Mouse (Mus musculus) large intestine, adult 2 months (tissue): Measurements from ENCODE around the gene Zbtb20. TPM values are rescaled to one million over a fixed set of nuclear protein-coding genes. Genes with fewer than 3 reads are reported as not detected.

Experiments used
- DNase-seq: peaks from one replicate; pipeline ENCODE4 v3.0.0-alpha.2; 2012; ENCODE audit warnings: low read depth, low spot score
- WGBS: fragments of 180-500 bp; shearing (Covaris S2); methylation state at CpG from one replicate; pipeline ENCODE4 v1.1.7; 2018; 5-methylcytosine and 5-hydroxymethylcytosine counted together
- polyA plus RNA-seq: library from polyadenylated mRNA; depleted of rRNA; stranded (reverse); fragments of >200 nt; gene quantifications from 2 replicates; pipeline ENCODE4 v1.2.3, GENCODE M21; 2012

Gene Zbtb20
- polyA plus RNA-seq, 1 experiment = 2.9 TPM

- DNase-seq = no peak
- WGBS = 12% methylated on average over 11 of the region's 11 CpGs
These were observed 458.9 kb downstream of the Zbtb20 start for GRCm38 (mm10) chr16:43334411-43335150.

GRCm38 (mm10) chr16:43335151-43335823 lies 459.6 kb downstream of the Zbtb20 start:
- DNase-seq = no peak
- WGBS = 26% methylated on average over 8 of the region's 8 CpGs

- DNase-seq = no peak
- WGBS = 37% methylated on average over 4 of the region's 4 CpGs
These were observed 460.1 kb downstream of the Zbtb20 start for GRCm38 (mm10) chr16:43335824-43336215.

GRCm38 (mm10) chr16:43340712-43341111 lies 465.0 kb downstream of the Zbtb20 start:
- no peak for DNase-seq
- WGBS = 89% methylated on average over 4 of the region's 4 CpGs

GRCm38 (mm10) chr16:43341916-43342455 lies 466.3 kb downstream of the Zbtb20 start:
- no peak for DNase-seq

- DNase-seq = no peak
These were observed 470.4 kb downstream of the Zbtb20 start for GRCm38 (mm10) chr16:43346094-43346493.

- no peak for DNase-seq
- 84% methylated on average over 9 of the region's 9 CpGs for WGBS
These were observed 480.3 kb downstream of the Zbtb20 start for GRCm38 (mm10) chr16:43355776-43356645.

GRCm38 (mm10) chr16:43359546-43359945 lies 483.9 kb downstream of the Zbtb20 start:
- 79% methylated on average over 3 of the region's 3 CpGs for WGBS
- no peak for DNase-seq

GRCm38 (mm10) chr16:43360112-43360511 lies 484.4 kb downstream of the Zbtb20 start:
- WGBS = 95% methylated on average over 2 of the region's 2 CpGs
- no peak for DNase-seq

- DNase-seq = no peak
- WGBS = 94% methylated on average over 7 of the region's 7 CpGs
These were observed 485.3 kb downstream of the Zbtb20 start for GRCm38 (mm10) chr16:43360838-43361480.

GRCm38 (mm10) chr16:43362651-43363300 lies 487.1 kb downstream of the Zbtb20 start:
- DNase-seq = no peak
- WGBS = 60% methylated on average over 9 of the region's 9 CpGs

- 59% methylated on average over 6 of the region's 6 CpGs for WGBS
These were observed 487.6 kb downstream of the Zbtb20 start for GRCm38 (mm10) chr16:43363316-43363715.

GRCm38 (mm10) chr16:43363751-43364515 lies 488.3 kb downstream of the Zbtb20 start:
- no peak for DNase-seq
- 44% methylated on average over 7 of the region's 7 CpGs for WGBS

More at GRCm38 (mm10) chr16:43363316-43363715, 487.6 kb downstream of the Zbtb20 start:
- DNase-seq = no peak

GRCm38 (mm10) chr16:43364516-43364910 lies 488.8 kb downstream of the Zbtb20 start:
- WGBS = 75% methylated on average over 6 of the region's 6 CpGs
- no peak for DNase-seq

- 82% methylated on average over 3 of the region's 3 CpGs for WGBS
- no peak for DNase-seq
These were observed 489.6 kb downstream of the Zbtb20 start for GRCm38 (mm10) chr16:43365277-43365676.

- WGBS = 37% methylated on average over 3 of the region's 3 CpGs
These were observed 494.9 kb downstream of the Zbtb20 start for GRCm38 (mm10) chr16:43370496-43371020.

GRCm38 (mm10) chr16:43376782-43377181 lies 501.1 kb downstream of the Zbtb20 start:
- 64% methylated on average over 6 of the region's 6 CpGs for WGBS
- no peak for DNase-seq

More at GRCm38 (mm10) chr16:43370496-43371020, 494.9 kb downstream of the Zbtb20 start:
- DNase-seq = no peak
